Mouse (Mus musculus) thymus, postnatal 10 days (tissue): ENCODE data around the gene Plac1.

Experiments
- DNase-seq, 2 experiments: peaks; one replicate each; pipeline ENCODE4 v3.0.0; 2021; ENCODE audit warnings: low spot score in 2 of 2

Gene Plac1

DNA sequence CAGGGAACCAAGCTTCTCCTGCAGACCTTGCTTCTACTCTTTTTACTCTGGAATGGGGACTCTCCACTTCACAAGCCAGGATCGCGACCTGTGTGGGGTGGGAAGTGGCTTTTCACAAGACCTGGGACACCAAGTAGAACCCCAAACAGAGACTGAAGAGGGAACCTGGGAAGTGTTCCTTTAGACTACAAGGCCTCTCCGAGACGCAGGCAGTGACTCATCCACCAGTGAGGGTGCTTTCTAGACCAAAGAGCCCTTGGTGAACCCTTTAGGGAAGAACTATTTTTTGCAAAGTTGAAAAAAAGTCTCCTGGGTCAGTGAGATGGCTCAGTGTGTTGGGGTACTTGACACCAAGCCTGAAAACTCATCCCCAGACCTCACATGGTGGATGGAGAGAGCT lies 129.8 kb downstream of the Plac1 start:
- no peak for DNase-seq

DNA sequence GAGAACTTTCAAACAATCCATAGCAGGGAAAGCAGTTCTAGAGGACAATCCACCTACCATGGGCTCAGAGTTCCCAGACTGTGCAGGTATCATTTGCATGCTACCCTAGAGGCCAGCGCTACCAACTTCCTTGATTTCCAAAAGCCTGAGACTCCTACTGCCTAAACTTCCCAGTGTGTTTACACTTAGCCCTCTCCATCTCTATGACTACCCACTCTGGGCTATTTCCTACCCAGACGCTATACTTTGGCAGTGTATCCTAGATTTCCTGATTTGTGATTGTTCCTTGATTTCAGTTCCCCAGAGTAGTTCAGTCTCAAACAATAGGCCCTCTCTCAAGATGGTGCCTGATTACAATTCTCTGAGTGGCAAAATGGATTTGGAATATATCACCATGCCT lies 132.8 kb downstream of the Plac1 start:
- no peak for DNase-seq

DNA sequence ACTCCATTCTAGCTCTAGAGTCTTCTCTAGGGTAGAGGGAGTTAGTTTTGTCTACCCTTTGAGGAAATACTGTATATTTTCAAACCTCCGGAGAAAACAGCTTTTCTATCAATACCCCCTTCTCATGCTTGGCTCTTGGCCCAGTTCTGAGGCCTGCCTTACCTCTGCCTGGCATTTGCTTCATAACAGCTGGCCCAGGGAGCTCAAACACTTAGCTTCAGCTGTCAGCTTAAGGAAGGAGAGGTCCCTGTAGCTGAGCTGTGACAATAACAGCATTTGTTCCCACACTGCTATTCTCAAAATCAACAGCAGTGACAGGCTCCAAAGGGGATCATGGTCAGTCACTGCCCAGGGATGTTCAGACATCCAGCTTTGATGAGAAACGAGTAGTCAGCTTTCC lies 138.7 kb downstream of the Plac1 start:
- no peak for DNase-seq

GRCm38 (mm10) chrX:53099951-53100350 lies 140.0 kb downstream of the Plac1 start:
- DNase-seq, result no peak

GRCm38 (mm10) chrX:53099266-53099665 lies 140.6 kb downstream of the Plac1 start:
- DNase-seq, result no peak

- no peak for DNase-seq
Measured at GRCm38 (mm10) chrX:53098293-53098692, 141.6 kb downstream of the Plac1 start.

DNA sequence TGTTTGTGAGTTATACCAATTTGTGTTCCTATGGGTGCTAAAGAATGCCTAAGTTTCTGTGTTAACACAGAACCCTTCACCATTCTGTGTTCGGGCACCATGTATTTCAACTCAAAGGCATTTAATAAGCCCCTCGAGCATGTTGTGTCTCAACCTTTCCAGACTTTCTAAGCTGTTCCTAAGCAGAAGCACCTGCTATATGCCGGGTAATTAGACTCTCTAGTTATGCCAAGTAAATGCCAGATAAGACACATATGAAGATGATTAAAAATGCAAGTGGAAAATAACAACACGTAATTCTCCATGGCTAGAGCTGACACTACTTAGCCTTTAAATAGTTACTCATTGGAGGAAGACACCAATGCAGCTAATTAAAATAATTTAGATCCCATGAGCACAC lies 142.1 kb downstream of the Plac1 start:
- DNase-seq, result no peak

- DNase-seq, result no peak
Measured at GRCm38 (mm10) chrX:53093381-53093780, 146.5 kb downstream of the Plac1 start.

- no peak for DNase-seq
Measured at GRCm38 (mm10) chrX:53088663-53089292, 151.1 kb downstream of the Plac1 start.

- no peak for DNase-seq
Measured at GRCm38 (mm10) chrX:53087202-53087601, 152.7 kb downstream of the Plac1 start.

DNA sequence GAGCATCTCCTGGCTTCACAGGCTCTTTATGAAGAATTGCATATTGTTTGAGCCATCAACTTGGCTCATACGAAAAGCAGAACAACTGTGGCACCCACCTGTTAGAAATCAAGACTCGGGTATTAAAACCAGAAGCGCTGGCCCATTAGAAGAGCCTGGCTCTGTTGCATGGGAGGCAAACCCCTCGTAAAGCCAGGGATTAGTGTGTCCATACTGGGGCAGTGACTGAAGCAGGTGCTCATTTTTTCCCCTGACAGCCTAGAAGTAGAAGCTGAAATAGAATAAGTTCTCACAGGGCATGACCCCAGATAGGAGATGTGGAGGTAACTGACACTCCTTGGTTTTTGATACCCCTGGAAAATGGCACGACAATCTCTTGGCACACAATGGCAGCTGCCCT lies 154.4 kb downstream of the Plac1 start:
- DNase-seq, result no peak

DNA sequence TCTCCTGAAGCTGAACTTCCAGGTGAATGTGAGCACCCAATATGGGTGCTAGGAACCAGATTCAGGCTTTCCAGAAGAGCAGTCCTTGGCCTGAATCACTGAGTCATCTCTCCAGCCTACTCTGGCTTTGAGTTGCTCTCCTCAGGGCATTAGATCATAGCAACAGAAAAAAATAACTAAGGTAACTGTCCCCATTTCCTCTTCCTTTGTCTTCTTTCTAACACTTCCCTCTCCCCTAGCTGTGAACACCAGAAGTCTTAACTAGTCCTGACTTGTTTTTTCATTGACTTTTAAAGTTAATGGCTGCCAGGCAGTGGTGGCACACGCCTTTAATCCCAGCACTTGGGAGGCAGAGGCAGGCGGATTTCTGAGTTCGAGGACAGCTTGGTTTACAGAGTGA lies 175.5 kb downstream of the Plac1 start:
- DNase-seq, result no peak

GRCm38 (mm10) chrX:53059426-53060007 lies 180.4 kb downstream of the Plac1 start:
- DNase-seq, result no peak

DNA sequence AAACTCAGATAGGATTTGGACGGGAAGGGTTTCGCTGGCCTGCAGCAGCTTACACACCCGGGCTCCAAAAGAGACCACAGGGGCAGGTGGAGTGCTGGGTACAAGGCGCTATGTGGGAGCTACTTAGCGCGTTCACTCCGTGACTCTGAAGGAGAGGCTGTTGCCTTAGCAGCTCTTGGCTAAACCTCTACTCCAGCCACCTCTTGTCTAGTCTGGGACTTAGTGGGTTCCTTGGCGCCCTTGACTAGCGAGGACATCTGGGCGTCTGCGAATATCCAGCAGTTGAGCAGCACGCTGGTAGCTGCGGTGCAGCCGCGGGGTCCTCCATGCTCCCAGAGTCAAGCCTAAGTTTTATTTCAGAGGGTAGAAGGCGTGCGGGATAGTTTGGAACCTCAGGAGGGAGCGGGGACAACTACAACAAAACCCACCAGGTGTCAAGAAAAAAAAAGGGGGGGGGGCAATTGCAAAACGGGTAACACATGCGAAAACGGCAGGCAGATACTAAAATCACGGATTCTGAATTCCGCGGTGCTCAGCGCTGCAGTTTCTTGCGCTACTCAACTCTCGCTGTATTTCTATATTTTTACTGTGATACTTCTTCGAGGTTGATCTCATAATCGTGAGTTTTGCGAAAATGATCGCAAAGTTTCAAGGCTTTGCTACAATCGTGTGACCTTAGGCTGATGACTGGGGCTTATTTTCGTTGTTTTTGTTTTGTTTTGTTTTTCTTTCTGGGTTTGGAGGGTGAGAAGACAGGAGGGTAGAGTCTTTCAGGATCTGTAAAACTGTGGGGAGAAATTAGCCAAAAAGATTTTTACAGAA lies 181.2 kb downstream of the Plac1 start:
- DNase-seq, result no peak

GRCm38 (mm10) chrX:53057760-53058090 lies 182.2 kb downstream of the Plac1 start:
- no peak for DNase-seq

- peak; percentile 52 to 67 for DNase-seq
Measured at GRCm38 (mm10) chrX:53057054-53057759, 182.7 kb downstream of the Plac1 start.

GRCm38 (mm10) chrX:53056627-53057026 lies 183.3 kb downstream of the Plac1 start:
- peak; percentile 15 to 16 for DNase-seq

GRCm38 (mm10) chrX:53055771-53056170 lies 184.1 kb downstream of the Plac1 start:
- DNase-seq, result no peak

GRCm38 (mm10) chrX:53053885-53054284 lies 186.0 kb downstream of the Plac1 start:
- DNase-seq, result no peak

- no peak for DNase-seq
Measured at GRCm38 (mm10) chrX:53052652-53053500, 187.0 kb downstream of the Plac1 start.

DNA sequence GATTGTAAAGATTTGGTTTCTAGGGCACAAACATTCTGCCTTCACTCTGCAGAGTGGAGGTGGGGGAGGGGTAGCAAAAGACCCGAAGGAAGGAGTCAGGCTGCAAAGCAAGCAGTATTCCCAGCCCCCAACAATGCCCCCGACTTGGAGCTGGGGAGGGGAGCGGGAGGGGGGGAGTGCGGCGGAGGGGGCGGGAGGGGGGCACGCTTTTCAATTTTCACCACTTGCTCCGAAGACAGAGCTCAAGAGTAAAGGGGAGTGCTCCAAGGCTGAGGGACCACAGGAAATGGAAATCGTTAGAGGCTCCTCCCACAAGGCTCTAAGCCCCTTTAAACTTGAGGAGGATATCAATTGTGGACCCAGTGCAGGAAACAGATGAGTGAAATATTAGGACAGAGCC lies 189.6 kb downstream of the Plac1 start:
- DNase-seq, result peak in 1 of 2 experiments; percentile 48

GRCm38 (mm10) chrX:53049196-53049595 lies 190.7 kb downstream of the Plac1 start:
- no peak for DNase-seq
